Mouse (Mus musculus): Measurements from ENCODE around the gene Fstl5.
"Not testable (repeated sequence)": the region's sequence is repeated elsewhere in the genome, so short reads cannot be mapped to it uniquely, and the experiment has no call there.

Gene Fstl5

DNA sequence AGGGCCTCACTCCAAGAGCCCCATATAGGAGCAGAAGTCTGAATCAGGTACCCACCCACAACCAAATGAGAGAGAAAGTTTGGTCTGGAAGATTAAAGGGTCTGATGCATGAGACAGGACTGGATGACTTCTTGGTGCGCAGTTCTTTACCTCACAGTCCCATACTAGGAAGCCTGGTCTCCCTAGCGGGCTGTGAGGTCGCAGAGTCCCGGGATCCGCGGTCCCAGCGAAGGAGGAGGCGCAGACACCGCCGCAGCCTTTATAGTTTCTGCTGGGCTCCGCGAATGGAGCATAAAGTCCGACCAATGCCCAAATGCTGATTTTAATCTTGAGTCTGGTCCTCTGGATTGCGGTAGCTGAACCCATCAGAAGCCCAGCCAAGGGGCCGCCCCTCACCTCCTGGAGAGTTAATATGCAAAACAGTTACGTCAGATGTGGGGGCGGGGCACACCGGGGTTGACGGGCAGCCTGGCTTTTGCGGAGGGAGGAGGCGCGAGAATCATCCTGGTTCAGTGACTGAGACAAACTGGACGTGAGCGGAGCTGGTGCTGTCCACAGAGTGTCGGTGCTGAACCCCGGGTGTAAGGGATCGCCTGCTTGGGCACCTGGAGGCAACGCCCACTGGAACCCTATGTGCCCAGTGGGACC lies at the start of gene Fstl5:
TSS of gene Fstl5 (plus strand) at position 211 of the 648 bp plus-strand sequence.
- peak; percentile 45 for DNase-seq (ENCODE audit: low spot score)

DNA sequence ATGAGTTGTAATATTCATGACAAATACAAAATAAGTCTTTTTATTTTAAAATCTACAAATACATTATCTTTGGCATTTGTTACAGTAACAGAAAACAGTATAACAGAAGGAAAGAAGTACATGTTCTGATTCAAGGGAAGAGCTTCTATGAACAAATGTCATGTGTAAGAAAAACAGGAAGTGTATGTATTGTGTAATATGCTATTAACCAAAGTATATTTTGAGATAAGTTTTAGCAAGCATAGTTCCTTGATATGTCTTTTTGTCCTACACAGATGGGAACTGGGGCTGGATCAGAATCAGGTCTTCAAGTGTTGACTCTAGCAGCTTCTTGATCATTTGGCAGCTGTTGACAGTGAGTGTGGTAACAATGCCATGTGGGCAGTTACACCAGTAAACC lies 48.5 kb upstream of the Fstl5 start:
- DNase-seq (ENCODE audit: low spot score), result no peak

- no peak for DNase-seq (ENCODE audit: low spot score)
Measured at GRCm38 (mm10) chr3:76051124-76051523, 22.9 kb upstream of the Fstl5 start.

DNA sequence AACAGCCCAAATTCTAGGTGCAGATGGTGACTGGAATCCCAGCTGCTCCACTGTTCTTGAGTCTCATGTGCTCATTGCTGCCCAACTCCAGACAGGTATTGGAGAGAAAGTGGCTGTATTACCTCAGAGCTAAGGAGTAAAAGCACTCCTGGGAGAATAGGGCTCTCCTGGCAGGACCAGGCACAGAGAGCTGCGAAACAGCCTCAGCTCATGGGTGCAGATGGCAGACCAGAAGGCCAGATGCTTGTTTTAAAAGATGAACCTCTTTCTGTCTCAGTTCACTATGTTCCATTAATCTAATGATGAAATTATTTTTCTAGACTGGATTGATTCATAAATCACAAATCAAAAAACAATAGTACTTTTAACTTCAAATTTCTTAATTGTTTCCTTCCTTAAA lies 12.1 kb upstream of the Fstl5 start:
- peak; percentile 16 for DNase-seq (ENCODE audit: low spot score)

DNA sequence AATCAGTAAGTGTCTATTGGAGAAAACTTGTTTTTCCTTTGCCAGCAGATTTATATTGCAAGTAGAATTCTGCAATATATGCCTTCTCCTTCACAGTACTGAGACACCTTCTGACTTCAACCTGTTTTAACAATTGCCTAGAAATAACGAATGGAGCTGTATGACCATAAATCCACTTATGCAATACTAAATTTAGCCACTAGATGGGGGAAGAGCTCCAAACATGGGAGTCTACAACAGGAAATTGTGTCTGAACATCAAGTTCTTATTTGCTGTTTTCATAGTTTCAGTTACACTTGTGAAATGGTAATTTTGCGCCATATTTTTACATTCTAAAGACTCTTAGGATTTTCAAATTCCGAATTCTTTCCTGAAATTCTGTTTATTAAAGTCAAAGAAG lies 6.2 kb upstream of the Fstl5 start:
- peak; percentile 92 for DNase-seq (ENCODE audit: low spot score)

DNA sequence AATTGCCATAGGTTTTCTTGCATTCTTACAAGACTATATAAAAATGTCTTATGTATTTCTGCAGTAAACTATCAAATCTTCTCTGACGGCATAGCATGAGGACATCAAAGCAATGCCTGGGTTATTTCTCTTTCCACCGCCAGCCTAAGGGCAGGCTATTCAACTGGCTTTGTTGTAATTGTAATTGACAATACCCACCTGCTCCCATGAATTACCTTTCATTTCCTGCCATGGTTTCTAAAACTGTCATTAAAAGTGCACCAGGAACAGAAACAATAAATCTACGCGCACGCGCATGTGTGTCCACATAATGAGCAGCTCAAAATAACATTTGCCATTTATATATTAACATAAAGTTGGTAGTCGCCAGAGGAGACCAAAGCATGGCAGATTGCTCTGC lies 1.2 kb upstream of the Fstl5 start:
- DNase-seq (ENCODE audit: low spot score), result no peak

DNA sequence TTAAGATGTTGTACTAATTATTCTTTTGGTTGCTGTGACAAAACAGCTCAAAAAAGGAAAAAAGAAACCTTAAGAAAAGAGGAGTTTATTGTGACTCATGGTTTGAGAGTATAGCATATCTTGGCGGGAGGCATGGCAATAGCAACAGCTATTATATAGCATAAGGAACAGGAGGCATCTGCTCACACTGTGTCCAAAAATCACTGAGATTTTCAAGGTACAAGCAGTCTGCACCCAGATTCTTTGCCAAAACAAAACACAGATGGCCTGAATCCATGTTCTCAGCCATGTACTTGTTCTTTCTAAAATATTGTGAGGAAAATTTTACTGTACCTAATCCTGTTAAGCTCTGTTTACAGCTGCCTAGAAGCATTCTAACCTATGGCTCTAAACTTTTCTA lies 66.4 kb downstream of the Fstl5 start:
- peak; percentile 11 for DNase-seq (ENCODE audit: low spot score)

DNA sequence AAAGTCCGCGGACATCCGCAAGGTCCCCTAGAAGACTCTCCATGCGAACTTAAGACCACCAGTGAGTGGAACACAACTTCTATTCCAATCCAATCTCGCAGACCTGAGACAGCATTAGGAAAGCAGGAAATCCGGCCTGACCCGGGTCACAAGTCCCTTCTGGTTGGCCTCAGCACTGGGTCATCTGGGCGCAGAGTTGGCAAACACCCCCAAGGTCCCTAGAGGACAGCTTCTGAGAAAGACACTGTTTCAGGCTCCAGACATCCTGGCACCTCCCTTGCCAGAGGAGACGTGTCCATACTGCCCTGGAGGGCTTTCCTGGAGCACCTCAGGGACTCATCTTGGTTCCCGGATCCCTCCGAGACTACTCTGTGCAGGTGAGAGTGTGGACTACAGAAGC lies 73.8 kb downstream of the Fstl5 start:
- no peak for DNase-seq (ENCODE audit: low spot score)

DNA sequence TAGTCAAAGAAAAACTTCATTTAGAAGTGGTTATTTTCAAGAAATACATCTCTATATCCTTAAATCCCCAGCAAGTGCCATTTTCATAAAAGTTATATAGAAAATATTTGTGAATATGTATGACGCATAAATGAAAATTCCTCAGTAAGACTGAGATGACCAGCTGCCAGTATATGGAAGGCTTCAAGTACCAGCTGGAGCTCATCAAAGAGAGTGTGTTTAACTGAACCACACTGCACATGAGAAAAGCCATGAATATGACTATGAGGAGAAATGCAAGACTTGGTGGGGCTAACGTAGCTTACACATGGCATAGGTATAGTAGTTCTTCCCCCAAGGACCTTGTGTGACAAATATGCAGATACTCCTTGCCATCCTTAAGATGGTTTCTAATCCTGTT lies 164.8 kb downstream of the Fstl5 start:
- no peak for DNase-seq (ENCODE audit: low spot score)

- DNase-seq (ENCODE audit: low spot score), result no peak
Measured at GRCm38 (mm10) chr3:76251385-76251784, 177.3 kb downstream of the Fstl5 start.

DNA sequence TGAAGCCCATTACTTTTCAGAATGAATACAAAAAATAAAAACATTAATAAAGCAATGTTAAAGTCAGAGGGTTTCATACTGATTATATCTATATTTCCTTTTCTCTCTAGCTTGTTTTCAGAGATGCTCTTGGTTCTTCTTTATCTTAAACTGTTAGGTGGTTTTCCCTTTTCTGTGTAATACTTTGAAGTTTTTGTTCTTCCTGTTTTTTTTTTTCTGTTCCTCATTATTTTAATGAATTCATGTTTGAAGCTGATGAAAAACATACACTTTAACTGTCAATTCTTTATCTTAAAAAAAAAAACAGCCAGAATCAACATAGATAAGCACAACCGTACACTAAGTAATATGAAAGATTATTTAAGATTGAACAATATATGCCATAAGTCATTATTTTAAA lies 218.9 kb downstream of the Fstl5 start:
- DNase-seq (ENCODE audit: low spot score), result no peak

DNA sequence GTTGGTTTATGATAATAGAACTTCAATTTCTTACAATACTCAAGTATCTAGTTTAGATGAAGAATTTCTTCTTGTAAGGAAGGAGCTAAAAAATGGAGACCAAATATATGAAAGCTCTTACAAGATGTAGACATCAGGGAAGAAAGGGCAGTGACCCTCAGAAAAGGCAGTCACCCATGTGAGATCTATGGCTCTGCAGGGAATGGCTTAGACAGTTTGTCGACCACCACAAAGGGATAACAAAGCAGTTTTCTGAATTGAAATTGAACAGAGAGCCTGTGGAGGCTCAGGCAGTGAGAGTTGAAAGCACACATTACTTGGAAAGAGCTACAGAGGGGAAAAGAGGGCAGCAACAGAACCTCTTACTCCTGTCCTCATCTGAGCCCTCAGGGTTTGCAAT lies 220.3 kb downstream of the Fstl5 start:
- no peak for DNase-seq (ENCODE audit: low spot score)

GRCm38 (mm10) chr3:76301026-76301773 lies 227.1 kb downstream of the Fstl5 start:
- no peak for DNase-seq (ENCODE audit: low spot score)

DNA sequence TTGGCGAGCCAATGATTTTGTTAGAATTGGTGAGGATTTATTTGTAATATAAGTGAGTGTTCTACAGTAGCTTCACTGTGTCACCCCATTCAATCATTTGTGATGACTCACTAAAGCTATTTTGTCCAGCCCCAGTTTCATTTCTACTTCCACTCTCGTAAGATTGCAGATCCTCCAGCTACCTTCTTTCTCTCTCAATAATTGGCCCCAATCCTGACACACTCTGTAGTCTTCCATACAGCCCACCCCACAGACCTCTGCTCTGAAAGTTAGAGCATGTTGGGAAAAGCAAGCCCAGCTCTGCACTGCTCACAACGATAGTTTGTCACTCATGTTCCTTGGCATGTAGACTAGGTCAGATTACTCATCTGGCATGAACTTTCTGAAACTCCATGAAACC lies 242.9 kb downstream of the Fstl5 start:
- no peak for DNase-seq (ENCODE audit: low spot score)

DNA sequence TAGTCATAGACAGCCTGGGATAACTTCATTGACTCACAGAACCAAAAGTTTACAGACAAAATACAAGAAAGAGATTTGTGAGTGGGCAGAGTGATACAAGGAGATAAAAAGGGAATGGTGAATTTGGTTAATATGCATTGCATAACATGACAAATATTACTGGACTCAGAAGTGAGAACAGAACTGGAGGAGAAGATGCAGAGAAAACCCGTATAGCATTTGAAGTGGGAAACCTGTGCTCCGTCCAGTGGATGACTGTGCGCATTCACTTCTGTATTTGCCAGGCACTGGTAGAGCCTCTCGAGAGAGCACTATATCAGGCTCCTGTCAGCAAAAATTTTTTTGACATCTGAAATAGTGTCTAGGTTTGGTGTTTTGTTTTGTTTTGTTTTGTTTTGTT lies 245.5 kb downstream of the Fstl5 start:
- no peak for DNase-seq (ENCODE audit: low spot score)

DNA sequence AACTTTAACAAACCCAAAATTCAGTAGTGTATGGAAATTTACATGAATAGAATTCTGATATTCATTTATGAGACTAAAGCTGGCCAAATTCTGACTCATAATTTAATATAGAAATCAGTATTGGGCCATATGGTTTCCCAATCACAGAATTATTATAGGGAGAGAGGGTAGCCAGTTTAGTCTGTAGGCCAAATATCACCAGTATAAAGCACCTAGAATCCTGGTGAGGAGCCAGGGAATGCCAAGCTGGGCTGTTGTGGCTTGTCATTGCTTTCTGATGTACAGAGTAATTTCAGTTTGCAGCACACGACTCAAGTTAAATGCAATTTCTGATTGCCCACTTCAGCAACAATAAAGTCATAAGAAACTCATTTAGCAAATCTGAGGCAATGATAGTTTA lies 248.4 kb downstream of the Fstl5 start:
- no peak for DNase-seq (ENCODE audit: low spot score)

DNA sequence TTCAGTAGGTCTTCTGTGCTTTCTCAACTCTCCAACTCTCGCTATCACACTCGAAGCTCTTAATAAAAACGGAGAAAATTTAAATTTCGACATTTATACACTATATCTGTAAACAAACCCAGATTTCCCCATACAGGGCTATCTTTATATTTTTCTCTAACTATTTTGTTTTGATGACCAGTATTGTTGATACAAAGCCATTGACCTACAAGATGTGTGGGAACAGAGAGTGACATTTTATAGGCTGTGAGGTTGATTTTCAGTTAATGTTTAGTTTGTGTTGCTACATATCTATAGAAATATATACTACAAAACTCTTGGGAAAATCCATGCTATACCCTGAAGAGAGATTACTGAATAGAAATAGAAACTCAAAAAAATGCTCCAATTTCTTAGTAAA lies 262.9 kb downstream of the Fstl5 start:
- DNase-seq (ENCODE audit: low spot score), result no peak

DNA sequence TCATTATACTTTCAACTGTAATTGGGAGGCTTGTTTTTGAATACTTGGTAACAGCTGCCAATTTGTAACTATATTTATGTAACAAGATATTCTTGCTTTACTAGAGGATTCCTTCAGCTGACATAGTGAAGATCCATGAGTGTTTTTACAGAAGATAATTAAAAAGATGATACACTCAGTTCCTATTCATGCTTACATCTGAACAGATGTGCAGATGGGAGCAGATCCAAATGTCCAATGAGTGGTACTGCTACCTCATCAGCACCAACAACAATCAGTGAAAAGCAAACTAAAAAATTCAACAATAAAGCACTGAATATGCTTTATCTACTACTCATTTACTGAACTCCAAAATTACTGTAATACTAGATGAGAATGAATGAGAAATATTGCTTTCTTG lies 292.9 kb downstream of the Fstl5 start:
- DNase-seq (ENCODE audit: low spot score), result no peak

GRCm38 (mm10) chr3:76369910-76370309 lies 295.8 kb downstream of the Fstl5 start:
- DNase-seq (ENCODE audit: low spot score), result no peak

DNA sequence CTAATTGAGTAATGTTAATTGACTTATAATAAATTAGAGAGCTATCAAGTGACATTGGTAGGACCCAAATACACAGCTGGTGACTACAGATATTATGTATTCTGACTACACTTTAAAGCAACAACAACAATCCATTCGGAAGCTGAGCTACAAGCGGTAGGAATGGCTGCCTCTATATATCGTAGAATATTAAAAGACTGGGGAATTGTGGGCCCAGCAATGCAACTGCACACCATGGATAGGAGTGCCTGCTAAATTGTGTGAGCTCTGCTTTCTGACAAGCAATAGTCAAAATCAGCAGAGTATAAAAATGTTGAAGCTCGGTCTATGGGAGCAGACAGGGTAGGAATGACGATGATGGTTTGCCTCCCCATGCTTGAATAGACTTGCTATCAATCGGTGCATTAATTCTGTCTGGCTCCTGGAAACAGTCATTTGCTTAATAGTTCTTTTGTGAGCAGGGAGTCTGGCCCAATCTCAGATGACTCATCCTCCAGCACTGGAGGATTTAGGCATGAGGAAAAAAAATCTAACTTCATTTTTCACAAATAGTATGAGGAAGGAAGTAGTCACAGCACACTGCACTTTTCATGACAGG lies 354.8 kb downstream of the Fstl5 start:
- DNase-seq (ENCODE audit: low spot score), result peak; percentile 24

DNA sequence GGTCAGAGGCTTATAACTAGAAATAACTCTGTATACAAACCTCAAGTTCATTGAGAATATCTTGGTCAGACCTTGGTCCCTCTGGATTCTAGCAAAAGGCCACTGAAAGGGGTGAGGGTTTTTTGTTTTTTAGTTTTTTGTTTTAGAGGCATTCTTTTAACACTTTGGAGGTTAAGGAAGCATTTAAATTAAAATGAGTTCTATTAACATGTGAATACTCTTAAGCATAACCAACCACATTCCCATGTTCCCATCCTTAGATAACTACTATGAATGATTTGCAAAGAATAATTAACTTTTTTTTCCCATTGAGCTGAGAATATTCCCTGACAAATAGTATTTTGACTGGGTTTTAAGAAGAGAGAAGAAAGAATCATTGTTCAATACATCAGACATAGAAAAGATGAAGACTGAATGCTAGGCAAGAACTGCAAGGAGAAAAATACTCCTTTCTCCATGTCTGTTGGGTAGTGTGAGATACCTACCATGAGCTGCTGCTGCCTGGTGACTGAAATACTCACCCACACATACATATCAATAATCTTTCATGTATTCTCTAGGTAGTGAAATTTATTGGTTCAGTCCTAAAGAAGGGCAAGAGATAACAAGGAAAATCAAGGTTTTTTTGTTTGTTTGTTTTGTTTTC lies 393.3 kb downstream of the Fstl5 start:
- DNase-seq (ENCODE audit: low spot score), result no peak

DNA sequence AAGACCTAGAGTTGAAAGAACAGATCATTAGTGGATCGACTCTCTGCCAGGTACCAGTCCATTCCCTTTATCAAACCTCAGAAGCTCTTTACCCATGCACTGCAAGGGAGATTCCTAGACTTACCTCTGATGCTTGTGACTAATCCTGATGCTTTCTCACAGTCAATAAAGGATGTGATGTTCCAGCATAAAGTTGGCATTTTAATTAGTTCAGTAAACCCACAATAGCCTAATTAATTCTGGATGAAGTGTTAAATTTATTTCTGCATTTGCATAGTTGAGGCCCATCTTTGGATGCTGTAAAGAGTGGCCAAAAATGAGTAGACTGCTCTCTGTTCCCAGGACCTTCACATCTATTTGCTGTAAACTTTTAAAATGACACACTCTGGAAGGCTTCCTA lies 394.1 kb downstream of the Fstl5 start:
- DNase-seq (ENCODE audit: low spot score), result no peak

DNA sequence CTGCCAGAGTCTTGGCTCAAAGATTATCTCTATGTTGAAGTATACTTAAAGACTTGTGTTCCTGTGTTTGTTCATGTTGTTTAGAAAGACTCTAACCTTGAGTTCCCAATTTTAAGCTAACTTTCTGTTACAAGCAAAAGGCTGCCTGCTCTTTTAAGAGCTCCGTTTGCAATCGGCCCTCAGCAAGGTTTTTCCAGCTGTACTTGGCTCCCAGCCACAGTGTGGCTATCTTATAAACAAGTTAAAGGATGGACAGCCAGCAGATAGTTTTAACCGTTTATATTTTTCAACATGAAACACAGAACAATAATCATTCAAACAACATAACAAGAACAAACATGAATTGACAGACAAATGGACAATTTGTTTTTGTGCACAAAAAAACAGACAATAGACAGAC lies 433.8 kb downstream of the Fstl5 start:
- DNase-seq (ENCODE audit: low spot score), result not testable (repeated sequence)

All from layer of hippocampus, adult 9-10 months (tissue).